Mouse (Mus musculus) regulatory T cell (primary cell): Measurements from ENCODE around the gene Pum2.
"Not testable (repeated sequence)": the region's sequence is repeated elsewhere in the genome, so short reads cannot be mapped to it uniquely, and the experiment has no call there.

ENCODE experiments used
- in situ Hi-C: fragments of 300-600 bp; cut with MboI, MseI; formaldehyde crosslinking; loops from one replicate; pipeline ENCODE4 v1.15.1; 2025; ENCODE audit warnings: high pct_unique_total_duplicates

Pum2 gene

DNA sequence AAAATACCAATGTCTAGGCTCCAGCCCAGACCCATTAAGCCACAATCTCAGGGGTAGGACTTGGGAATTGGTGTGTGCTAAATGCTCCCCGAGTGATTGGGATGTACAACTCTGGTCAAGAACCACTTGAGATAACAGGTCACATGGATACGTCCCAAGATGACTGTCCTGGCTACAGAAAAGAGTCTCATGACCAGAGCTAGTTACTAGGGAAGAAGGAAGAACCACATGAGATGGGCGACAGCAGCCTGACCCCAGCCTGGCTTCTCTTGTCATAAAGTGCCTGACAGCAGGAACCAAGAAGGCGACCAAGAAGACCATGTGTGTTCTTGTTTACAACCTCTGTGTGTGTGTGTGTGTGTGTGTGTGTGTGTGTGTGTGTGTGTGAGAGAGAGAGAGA, 4.5 kb upstream of the Pum2 start:
- in situ Hi-C loops = no loop called here

- in situ Hi-C loops = no loop called here
Observed at GRCm38 (mm10) chr12:8669846-8670245, 4.1 kb upstream of the Pum2 start.

DNA sequence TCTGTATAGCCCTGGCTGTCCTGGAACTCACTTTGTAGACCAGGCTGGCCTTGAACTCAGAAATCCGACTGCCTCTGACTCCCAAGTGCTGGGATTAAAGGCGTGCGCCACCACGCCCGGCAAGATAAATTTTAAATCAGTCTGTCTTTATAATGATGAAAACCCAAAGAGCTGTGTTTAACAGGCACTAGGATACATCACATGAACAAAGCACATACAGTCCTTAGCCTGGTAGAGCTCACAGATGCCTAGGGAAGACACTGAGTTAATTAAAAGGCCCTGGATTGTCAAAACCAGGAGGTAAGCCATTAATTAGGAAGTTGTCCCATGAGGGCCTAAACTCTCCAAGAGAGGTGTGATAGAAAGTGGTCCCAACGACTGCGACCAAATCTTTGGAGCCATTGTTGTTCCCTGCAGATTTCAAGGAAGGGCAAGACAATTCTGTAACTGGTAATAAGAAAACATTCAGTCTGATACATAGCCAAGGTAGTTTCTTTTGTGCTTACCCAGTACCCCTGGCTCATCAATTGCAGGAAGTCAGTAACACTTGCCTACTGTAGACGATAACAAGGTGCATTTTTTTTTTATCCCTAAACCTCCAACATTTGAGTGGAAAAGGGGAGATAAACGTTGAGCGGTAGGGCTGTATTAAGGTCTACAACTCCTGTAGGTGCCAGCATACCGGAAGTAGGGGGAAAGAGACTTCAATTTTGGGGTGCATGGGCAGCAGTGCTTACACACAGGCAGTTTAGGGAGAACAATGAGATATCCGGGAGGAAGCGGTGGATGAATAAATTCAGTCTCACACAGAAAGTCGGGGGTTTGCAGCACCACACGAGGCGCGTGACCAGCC, 587 bp upstream of the Pum2 start:
- in situ Hi-C loops = no loop called here

DNA sequence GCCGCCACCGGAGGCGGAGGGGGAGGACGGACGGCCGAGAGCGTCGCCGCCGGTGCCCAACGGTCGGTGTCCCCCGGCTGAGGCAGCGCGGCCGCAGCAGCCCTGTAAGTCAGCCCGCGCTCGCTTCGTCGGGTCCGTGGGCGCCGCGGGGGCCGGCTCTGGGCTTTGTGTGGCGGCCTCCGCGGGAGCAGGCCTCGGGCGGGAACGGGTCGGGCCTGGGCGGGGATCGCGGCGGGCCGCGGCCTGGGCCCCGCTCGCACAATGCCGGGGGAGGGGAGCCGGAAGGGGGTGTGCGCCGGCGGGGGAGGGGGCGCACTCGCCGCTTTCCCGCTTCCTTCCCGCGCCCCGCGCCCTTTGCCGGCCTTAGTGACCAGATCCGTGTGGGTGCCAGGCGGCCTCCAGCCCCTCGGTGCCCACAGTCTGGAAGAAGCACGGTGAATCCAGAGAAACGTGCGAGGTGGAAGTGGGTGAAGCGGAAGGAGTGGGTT, 487 bp downstream of the Pum2 start:
- in situ Hi-C loops = no loop called here

DNA sequence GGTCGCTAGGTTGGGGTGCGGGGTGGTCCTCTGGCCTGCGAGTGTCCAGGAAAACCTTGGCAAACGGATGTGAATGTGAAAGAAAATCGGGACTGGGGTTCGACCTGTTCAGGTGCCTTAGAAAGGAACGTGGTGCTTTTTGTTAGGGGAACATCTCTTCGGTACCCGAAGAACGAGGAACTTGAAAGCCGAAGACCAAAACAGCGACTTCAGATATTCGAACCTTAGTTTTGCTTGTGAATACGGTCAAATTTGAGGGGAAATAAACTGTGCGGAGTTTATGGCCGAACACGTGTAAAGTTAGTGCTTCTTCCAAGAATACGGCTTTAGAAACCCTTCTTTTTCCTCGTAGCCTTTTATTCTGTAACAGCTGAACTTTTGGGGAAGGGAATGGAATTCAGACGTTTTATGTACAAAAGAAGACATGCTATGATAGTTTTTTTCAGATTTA, 982 bp downstream of the Pum2 start:
- in situ Hi-C loops = loop anchor here (5.0 kb wide), 1 partner anchor 33 kb away; no protein-coding TSS in a partner anchor

- in situ Hi-C loops = loop anchor here (5.0 kb wide), 1 partner anchor 33 kb away; no protein-coding TSS in a partner anchor
Observed at GRCm38 (mm10) chr12:8675361-8675760, 1.4 kb downstream of the Pum2 start.

- in situ Hi-C loops = loop anchor here (5.0 kb wide), 1 partner anchor 34 kb away; no protein-coding TSS in a partner anchor
Observed at GRCm38 (mm10) chr12:8676341-8676740, 2.4 kb downstream of the Pum2 start.

GRCm38 (mm10) chr12:8677926-8678325, 4.0 kb downstream of the Pum2 start:
- in situ Hi-C loops = loop anchor here (5.0 kb wide), 1 partner anchor 36 kb away; no protein-coding TSS in a partner anchor

DNA sequence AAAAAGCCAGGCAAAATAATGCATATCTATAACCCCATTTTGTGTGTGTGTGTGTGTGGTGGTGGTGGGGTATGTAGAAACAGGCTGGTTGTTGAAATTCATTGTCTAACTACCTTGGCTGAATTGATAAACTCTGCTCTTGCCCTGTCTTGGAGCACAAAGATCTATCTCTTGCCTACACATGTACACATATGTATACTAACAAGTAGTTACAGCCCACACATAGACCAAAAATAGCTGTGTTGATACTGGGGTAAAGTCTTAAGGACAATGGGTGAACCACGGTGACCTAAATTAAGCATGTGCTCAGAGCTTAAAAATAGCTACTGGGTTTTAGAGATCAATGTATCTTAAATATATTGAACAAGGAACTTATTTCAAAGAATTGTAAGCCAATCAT, 10.3 kb downstream of the Pum2 start:
- in situ Hi-C loops = no loop called here

DNA sequence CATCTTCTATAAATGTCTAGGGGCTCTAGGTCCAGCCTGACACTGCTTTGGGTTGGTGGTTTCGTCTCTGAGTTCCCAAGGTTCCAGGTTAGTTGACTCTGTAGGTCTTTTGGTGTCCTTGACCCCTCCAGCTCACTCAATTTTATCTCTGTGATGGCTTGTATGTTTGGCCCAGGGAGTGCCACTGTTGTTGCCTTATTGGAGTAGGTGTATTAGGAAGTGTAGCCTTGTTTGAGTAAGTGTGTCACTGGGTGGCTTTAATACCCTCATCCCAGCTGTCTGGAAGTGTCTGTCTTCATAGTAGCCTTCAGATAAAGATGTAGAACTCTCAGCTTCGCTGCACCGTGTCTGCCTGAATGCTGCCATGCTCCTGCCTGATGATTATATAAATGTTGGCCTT, 11.1 kb downstream of the Pum2 start:
- in situ Hi-C loops = no loop called here

GRCm38 (mm10) chr12:8689882-8690281, 15.9 kb downstream of the Pum2 start:
- in situ Hi-C loops = not testable (repeated sequence)

DNA sequence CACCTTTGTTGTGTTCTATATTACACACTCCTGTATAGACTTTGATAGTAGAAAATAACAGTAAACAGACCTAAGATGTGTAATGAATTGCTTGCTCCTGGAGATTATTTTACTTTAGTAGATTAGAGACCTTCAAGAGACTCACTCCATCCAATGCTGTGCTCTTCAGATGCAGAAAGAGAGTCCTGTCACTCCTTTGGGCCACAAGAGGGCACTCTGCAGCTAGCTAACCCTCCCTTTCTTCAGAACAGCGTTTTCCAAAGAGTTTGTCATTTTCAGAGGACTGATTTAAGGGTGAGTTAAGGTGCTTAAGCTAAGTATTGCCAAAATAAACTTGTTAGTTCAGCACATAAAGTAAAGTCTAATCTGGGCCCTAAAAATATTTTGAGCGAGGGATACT, 25.0 kb downstream of the Pum2 start:
- in situ Hi-C loops = no loop called here

DNA sequence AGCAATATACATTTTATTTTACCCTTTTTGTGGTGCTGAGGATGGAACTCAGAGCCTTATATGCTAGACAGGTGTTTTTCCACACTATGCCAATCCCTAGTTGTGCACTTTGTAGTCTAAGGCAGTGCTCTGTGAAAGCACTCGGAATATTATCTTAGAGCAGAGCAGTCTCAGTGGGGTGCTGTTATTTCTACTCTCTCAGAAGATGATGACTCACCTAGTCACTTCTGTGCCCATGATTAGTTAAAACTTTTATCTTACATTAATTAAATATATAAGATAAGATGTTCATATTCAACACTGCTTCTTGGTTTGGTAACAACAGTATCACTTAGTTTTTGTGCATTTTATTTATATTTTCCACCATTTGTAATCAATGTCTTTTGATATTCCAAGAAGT, 30.1 kb downstream of the Pum2 start:
- in situ Hi-C loops = no loop called here

DNA sequence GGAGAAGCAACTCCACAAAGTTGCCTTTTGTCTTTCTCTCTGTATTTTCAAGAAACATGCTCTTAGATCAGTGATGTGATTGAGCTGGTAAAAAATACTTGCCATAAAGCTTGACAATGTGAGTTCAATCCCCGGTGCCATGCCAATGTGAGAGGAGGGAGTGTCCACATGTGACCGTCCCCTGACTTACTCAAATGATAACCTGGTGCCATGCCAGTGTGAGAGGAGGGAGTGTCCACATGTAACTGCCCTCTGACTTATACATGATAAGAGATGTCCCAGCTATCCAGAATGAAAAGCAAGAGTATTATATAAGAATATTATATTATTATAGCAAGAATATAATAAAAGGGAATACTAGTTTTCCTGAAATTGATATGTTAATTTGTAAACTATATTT, 34.9 kb downstream of the Pum2 start:
- in situ Hi-C loops = no loop called here

DNA sequence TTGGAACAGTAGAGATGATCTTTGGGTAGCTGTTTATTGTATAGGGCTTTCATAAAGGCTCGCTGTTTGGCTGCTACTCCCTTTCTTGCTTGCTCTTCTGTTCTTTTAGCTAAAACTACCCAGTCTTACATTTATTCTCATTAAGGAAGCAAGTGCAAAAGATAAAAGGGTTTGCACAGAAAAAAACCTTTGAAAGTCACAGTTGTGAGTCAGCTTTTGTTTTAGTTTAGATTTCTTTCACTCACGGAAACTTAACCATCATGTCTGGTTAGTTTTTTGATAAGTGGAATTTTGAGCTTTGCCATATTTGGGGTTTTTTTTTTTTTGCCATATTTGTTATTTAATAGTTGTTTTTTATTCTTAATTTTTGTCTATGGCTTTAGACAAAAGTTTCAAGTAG, 38.7 kb downstream of the Pum2 start:
- in situ Hi-C loops = no loop called here

- in situ Hi-C loops = no loop called here
Observed at GRCm38 (mm10) chr12:8716093-8716492, 42.2 kb downstream of the Pum2 start.

DNA sequence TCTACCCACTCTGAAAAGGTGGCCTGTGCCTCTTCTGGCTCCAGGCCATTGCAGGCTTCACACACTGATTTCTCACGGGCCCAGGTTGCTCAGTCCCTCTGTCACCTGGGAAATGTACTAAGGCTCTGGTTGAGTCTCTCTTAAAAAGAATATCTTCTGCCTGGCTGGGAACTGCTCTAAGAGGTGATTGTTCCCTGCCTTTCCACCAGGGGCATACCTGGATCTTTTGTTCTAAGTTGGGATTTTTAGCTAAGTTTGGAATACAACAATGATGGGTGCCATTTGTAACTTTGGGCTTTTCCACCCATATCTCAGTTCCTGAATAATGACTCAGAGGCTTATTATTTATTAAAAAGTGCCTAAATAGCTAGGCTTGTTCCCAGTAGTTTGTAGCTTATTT, 53.0 kb downstream of the Pum2 start:
- in situ Hi-C loops = no loop called here

GRCm38 (mm10) chr12:8728739-8729138, 54.8 kb downstream of the Pum2 start:
- in situ Hi-C loops = no loop called here

DNA sequence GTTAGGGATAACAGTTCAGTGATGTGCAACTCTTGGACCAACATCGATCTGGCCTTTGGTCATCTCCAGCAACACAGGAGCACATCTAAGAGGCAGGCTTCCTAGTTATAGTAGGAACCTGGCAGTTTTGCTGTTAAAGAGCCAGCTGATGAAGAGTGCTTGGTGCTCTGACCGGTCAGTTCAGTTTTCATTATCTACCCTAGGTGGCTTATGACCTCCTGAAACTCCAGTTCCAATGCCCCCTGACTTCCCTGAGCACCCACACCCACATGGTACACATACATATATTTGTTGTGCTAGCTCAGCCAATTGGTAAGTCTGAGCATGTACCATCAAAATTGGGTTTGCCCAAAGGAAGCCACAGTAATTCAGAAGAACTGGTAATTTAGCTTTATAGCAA, 79.7 kb downstream of the Pum2 start:
- in situ Hi-C loops = no loop called here

- in situ Hi-C loops = no loop called here
Observed at GRCm38 (mm10) chr12:8754116-8754515, 80.2 kb downstream of the Pum2 start.

DNA sequence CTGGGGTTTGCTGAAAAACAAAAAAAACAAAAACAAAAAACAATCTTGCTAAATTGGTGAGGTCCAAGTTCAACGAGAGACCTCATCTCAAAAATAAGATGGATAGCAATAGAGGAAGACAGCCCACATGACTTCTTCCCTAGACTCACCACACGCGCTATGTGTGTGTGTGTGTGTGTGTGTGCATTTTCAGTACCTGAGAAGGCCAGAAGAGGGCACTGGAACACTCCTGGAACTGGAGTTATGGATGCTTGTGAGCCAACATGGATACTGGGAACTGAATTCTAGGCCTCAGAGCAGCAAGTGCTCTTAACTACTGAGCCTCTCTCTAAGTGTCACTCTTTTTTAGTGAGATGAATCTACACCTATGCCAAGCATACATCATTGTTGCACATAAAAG, 84.1 kb downstream of the Pum2 start:
- in situ Hi-C loops = no loop called here

DNA sequence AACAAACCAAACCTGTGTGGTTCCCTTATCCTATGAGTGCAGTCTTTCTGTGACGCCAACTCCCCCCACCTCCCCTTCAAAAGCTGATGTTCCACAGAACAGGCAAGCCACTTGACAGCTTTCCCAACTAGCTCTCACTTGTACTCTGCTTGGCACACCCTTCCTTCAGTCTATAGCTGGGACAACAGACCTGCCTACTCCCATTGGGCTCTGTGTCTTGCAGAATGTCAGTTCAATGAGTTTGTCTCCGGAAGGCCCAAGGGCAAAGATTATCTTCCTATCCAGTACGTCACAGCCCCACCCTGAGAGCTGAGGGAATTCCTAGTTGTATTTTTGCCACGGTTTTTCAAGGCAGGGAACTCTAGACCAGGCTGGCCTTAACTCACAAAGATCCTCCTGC, 85.2 kb downstream of the Pum2 start:
- in situ Hi-C loops = no loop called here

GRCm38 (mm10) chr12:8759779-8760178, 85.8 kb downstream of the Pum2 start:
- in situ Hi-C loops = no loop called here
